Mouse (Mus musculus) bone marrow macrophage, adult 2 months (primary cell): Measurements from ENCODE around the gene Csnk2a2. TPM values are rescaled to one million over a fixed set of nuclear protein-coding genes. Genes with fewer than 3 reads are reported as not detected.

Experiments used
- H3K27ac ChIP-seq: 2 replicates; pipeline ENCODE4 v1.5.1; 2012; ENCODE audit warnings: low read depth, low read length; ENCODE audit not compliant: insufficient read depth
- H3K4me1 ChIP-seq: 2 replicates; pipeline ENCODE4 v1.6.1; 2012; ENCODE audit warnings: low read length; ENCODE audit not compliant: control insufficient read depth, insufficient read depth
- H3K4me3 ChIP-seq: 2 replicates; pipeline ENCODE4 v1.5.1; 2012; ENCODE audit warnings: mild to moderate bottlenecking, low read length, moderate library complexity; ENCODE audit not compliant: insufficient read depth
- CTCF ChIP-seq: IDR thresholded peaks from 2 replicates; pipeline ENCODE4 v1.5.1; 2012; ENCODE audit warnings: low read depth, mild to moderate bottlenecking, low read length, moderate library complexity
- POLR2A ChIP-seq: IDR thresholded peaks from 2 replicates; pipeline ENCODE4 v1.6.1; 2012; ENCODE audit warnings: mild to moderate bottlenecking, low read depth, low read length, borderline replicate concordance
- polyA plus RNA-seq: library from polyadenylated mRNA; stranded (reverse); fragments of >200 nt; gene quantifications from 2 replicates; pipeline ENCODE4 v1.2.4, GENCODE M21; 2012; ENCODE audit not compliant: missing spikeins, insufficient read depth, insufficient read length

The Csnk2a2 gene
- 64.5 and 66.5 TPM in 2 replicates for polyA plus RNA-seq

GRCm38 (mm10) chr8:95490006-95490405 lies at the start of gene Csnk2a2:
Csnk2a2 (minus strand) TSS chr8:95490039.
- no peak for TF ChIP-seq POLR2A
- no peak for TF ChIP-seq CTCF
- H3K4me1 ChIP-seq = peaks cover 16% of the 10 kb centered on the region
- H3K27ac ChIP-seq = no peak within 1 kb of the TSS
- H3K4me3 ChIP-seq = peak within 1 kb of the TSS; percentile 53

- Histone ChIP-seq H3K4me3 (no peak overlapping the region), H3K4me1 (no peaks in the 10 kb centered on the region), H3K27ac (no peak overlapping the region)
- TF ChIP-seq POLR2A = no peak
- no peak for TF ChIP-seq CTCF
Measured at GRCm38 (mm10) chr8:95539487-95539886, 49.6 kb upstream of the Csnk2a2 start.

GRCm38 (mm10) chr8:95533584-95534387 lies 43.9 kb upstream of the Csnk2a2 start, which contains the start of gene Ccdc113:
Ccdc113 (plus strand) TSS chr8:95534085.
- Histone ChIP-seq H3K27ac (no peak within 1 kb of the TSS), H3K4me3 (peak within 1 kb of the TSS; percentile 43), H3K4me1 (no peaks in the 10 kb centered on the region)
- TF ChIP-seq CTCF (no peak), POLR2A (no peak)

- Histone ChIP-seq H3K27ac (no peak overlapping the region), H3K4me1 (no peaks in the 10 kb centered on the region), H3K4me3 (no peak overlapping the region)
- TF ChIP-seq CTCF (no peak), POLR2A (no peak)
Measured at GRCm38 (mm10) chr8:95532206-95532605, 42.4 kb upstream of the Csnk2a2 start.

GRCm38 (mm10) chr8:95528750-95529310 lies 39.0 kb upstream of the Csnk2a2 start:
- TF ChIP-seq POLR2A (no peak), CTCF (no peak)
- H3K27ac ChIP-seq = no peak overlapping the region
- H3K4me1 ChIP-seq = no peaks in the 10 kb centered on the region
- H3K4me3 ChIP-seq = no peak overlapping the region

- TF ChIP-seq CTCF (no peak), POLR2A (no peak)
- Histone ChIP-seq H3K27ac (no peak overlapping the region), H3K4me1 (no peaks in the 10 kb centered on the region), H3K4me3 (no peak overlapping the region)
Measured at GRCm38 (mm10) chr8:95528194-95528593, 38.4 kb upstream of the Csnk2a2 start.

- TF ChIP-seq POLR2A (no peak), CTCF (no peak)
Measured at GRCm38 (mm10) chr8:95523991-95524390, 34.2 kb upstream of the Csnk2a2 start.

GRCm38 (mm10) chr8:95516928-95517327 lies 27.1 kb upstream of the Csnk2a2 start:
- no peak overlapping the region for H3K4me3 ChIP-seq
- TF ChIP-seq CTCF = no peak
- TF ChIP-seq POLR2A = no peak
- no peaks in the 10 kb centered on the region for H3K4me1 ChIP-seq
- no peak overlapping the region for H3K27ac ChIP-seq

More at GRCm38 (mm10) chr8:95523991-95524390, 34.2 kb upstream of the Csnk2a2 start:
- Histone ChIP-seq H3K4me1 (no peaks in the 10 kb centered on the region), H3K4me3 (no peak overlapping the region), H3K27ac (no peak overlapping the region)

GRCm38 (mm10) chr8:95513219-95513618 lies 23.4 kb upstream of the Csnk2a2 start:
- Histone ChIP-seq H3K4me1 (no peaks in the 10 kb centered on the region), H3K27ac (no peak overlapping the region), H3K4me3 (no peak overlapping the region)
- no peak for TF ChIP-seq CTCF
- TF ChIP-seq POLR2A = no peak

GRCm38 (mm10) chr8:95512257-95512656 lies 22.4 kb upstream of the Csnk2a2 start:
- Histone ChIP-seq H3K27ac (no peak overlapping the region), H3K4me1 (no peaks in the 10 kb centered on the region), H3K4me3 (no peak overlapping the region)
- TF ChIP-seq CTCF = no peak
- no peak for TF ChIP-seq POLR2A
